Mouse (Mus musculus) thymus, postnatal 25 days (tissue): ENCODE data around the gene Gm3138.
"Not testable (repeated sequence)": the region's sequence is repeated elsewhere in the genome, so short reads cannot be mapped to it uniquely, and the experiment has no call there.

Source experiments
- DNase-seq: peaks from one replicate; pipeline ENCODE4 v3.0.0; 2022

The Gm3138 gene

GRCm38 (mm10) chr14:4249331-4249730 lies at the start of gene Gm3138:
Gene Gm3138 (plus strand): TSS chr14:4249631.
- DNase-seq, result not testable (repeated sequence)

GRCm38 (mm10) chr14:4269238-4269950 lies 20.0 kb downstream of the Gm3138 start:
- not testable (repeated sequence) for DNase-seq

DNA sequence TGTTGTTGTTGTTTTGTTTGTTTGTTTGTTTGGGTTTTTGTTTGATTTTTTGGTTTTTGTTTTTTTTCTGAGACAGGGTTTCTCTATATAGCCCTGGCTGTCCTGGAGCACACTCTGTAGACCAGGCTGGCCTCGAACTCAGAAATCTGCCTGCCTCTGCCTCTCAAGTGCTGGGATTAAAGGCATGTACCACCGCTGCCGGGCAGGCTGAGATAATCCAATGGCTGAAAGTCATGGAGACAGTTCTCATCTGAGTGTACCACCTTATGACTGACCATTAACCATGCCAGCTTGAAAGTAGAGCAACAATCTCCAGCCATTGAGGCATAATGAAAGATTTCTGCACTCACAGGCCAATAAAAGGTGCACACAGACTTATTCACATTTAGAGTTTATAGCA lies 30.4 kb downstream of the Gm3138 start:
- DNase-seq, result not testable (repeated sequence)
